Mouse (Mus musculus): ENCODE results near the gene Sgk2.

GRCm38 (mm10) chr2:163016916-163017743 lies 30.0 kb downstream of the Sgk2 start, which contains the start of gene Ift52:
- TF ChIP-seq CTCF (IDR thresholded peaks at IDR 0.05; ENCODE audit: borderline replicate concordance, control insufficient read depth, extremely low read depth, insufficient read depth, low read length, poor library complexity), result peak; percentile 6; the same call in 1 of the 2 replicates
- 0 out of 2 replicates have a peak, but pooled peaks have one; percentile 47 for TF ChIP-seq POLR2A (IDR thresholded peaks at IDR 0.05; ENCODE audit: control insufficient read depth, extremely low read depth, insufficient read depth, low read length, poor library complexity)
